Mouse (Mus musculus) MEL (cell line): ENCODE data around the gene Mylk3. TPM values are rescaled to one million over a fixed set of nuclear protein-coding genes. Genes with fewer than 3 reads are reported as not detected.

ENCODE experiments used
- DNase-seq: peaks from one replicate; pipeline ENCODE4 v3.0.0; 2011; ENCODE audit warnings: low read depth, low spot score
- H3K27ac ChIP-seq: 2 replicates; pipeline ENCODE4 v1.5.1; 2012; ENCODE audit warnings: low read depth, mild to moderate bottlenecking, control low read depth, low read length, moderate library complexity; ENCODE audit not compliant: control insufficient read depth
- H3K27me3 ChIP-seq, 2 experiments: fragments of 150-350 bp in 1 of 2; sonication (generic) in 1 of 2; 2 replicates each; pipeline ENCODE4 v1.6.1; 2012; ENCODE audit warnings: low read length in 2 of 2, mild to moderate bottlenecking in 2 of 2, improper control_type of control experiment in 1 of 2, moderate library complexity in 1 of 2; ENCODE audit not compliant: insufficient read depth in 2 of 2, control insufficient read depth in 1 of 2
- H3K36me3 ChIP-seq, 2 experiments: 2 replicates each; pipeline ENCODE4 v1.6.1; 2012 to 2014; ENCODE audit warnings: low read length in 2 of 2, improper control_type of control experiment in 1 of 2, inconsistent platforms in 1 of 2, mild to moderate bottlenecking in 1 of 2; ENCODE audit not compliant: insufficient read depth in 2 of 2, control insufficient read depth in 1 of 2
- H3K4me1 ChIP-seq, 2 experiments: fragments of 150-350 bp in 1 of 2; sonication (generic) in 1 of 2; 2 replicates each; pipeline ENCODE4 v1.6.1; 2012; ENCODE audit warnings: low read length in 2 of 2, improper control_type of control experiment in 1 of 2, mild to moderate bottlenecking in 1 of 2; ENCODE audit not compliant: insufficient read depth in 2 of 2, control insufficient read depth in 1 of 2
- H3K4me3 ChIP-seq, 2 experiments: fragments of 150-350 bp in 1 of 2; sonication (generic) in 1 of 2; 2 replicates each; pipeline ENCODE4 v1.5.1; 2012; ENCODE audit warnings: low read depth in 2 of 2, low read length in 2 of 2, mild to moderate bottlenecking in 2 of 2, moderate library complexity in 2 of 2, control low read depth in 1 of 2, improper control_type of control experiment in 1 of 2; ENCODE audit not compliant: control insufficient read depth in 1 of 2, insufficient read depth in 1 of 2
- H3K79me2 ChIP-seq: 2 replicates; pipeline ENCODE4 v1.6.1; 2012; ENCODE audit warnings: mild to moderate bottlenecking, low read length, moderate library complexity; ENCODE audit not compliant: control insufficient read depth, poor library complexity, insufficient read depth
- H3K9ac ChIP-seq: 2 replicates; pipeline ENCODE4 v1.6.1; 2012; ENCODE audit warnings: low read depth, mild to moderate bottlenecking, control low read depth, low read length, moderate library complexity; ENCODE audit not compliant: control insufficient read depth, poor library complexity, severe bottlenecking
- H3K9me3 ChIP-seq: fragments of 150-350 bp; sonication (generic); replicated peaks from 2 replicates; pipeline ENCODE4 v1.6.1; 2012; ENCODE audit warnings: mild to moderate bottlenecking, low read length, improper control_type of control experiment, moderate library complexity; ENCODE audit not compliant: insufficient read depth
- BHLHE40 ChIP-seq: IDR thresholded peaks from 2 replicates; pipeline ENCODE4 v1.6.1; 2012; ENCODE audit warnings: low read depth, mild to moderate bottlenecking, inconsistent platforms, low read length, improper control_type of control experiment, borderline replicate concordance
- ELF1 ChIP-seq: IDR thresholded peaks from 2 replicates; pipeline ENCODE4 v1.6.1; 2014; ENCODE audit warnings: low read depth, mild to moderate bottlenecking, inconsistent platforms, low read length, improper control_type of control experiment, moderate library complexity
- GABPA ChIP-seq: IDR thresholded peaks from 2 replicates; pipeline ENCODE4 v1.6.1; 2012; ENCODE audit warnings: low read depth, mild to moderate bottlenecking, inconsistent platforms, low read length, improper control_type of control experiment, moderate library complexity
- HCFC1 ChIP-seq: IDR thresholded peaks from 2 replicates; pipeline ENCODE4 v1.6.1; 2012; ENCODE audit warnings: low read depth, mild to moderate bottlenecking, inconsistent platforms, low read length, improper control_type of control experiment, moderate library complexity
- KAT2A ChIP-seq: conservative IDR thresholded peaks from 2 replicates; pipeline ENCODE4 v1.6.1; 2012; ENCODE audit warnings: low read depth, low read length, improper control_type of control experiment, inconsistent platforms
- MAFK ChIP-seq: IDR thresholded peaks from 2 replicates; pipeline ENCODE4 v1.6.1; 2011; ENCODE audit warnings: low read depth, mild to moderate bottlenecking, low read length, improper control_type of control experiment, borderline replicate concordance
- MAZ ChIP-seq: IDR thresholded peaks from 2 replicates; pipeline ENCODE4 v1.6.1; 2012; ENCODE audit warnings: low read depth, mild to moderate bottlenecking, inconsistent platforms, low read length, improper control_type of control experiment
- MEF2A ChIP-seq: IDR thresholded peaks from 2 replicates; pipeline ENCODE4 v1.6.1; 2014; ENCODE audit warnings: low read depth, mild to moderate bottlenecking, inconsistent platforms, low read length, improper control_type of control experiment; ENCODE audit not compliant: poor library complexity, insufficient replicate concordance, severe bottlenecking; ENCODE audit errors: extremely low read depth
- MXI1 ChIP-seq: IDR thresholded peaks from 2 replicates; pipeline ENCODE4 v1.6.1; 2011; ENCODE audit warnings: mild to moderate bottlenecking, low read depth, low read length, improper control_type of control experiment
- MYC ChIP-seq: IDR thresholded peaks from 2 replicates; pipeline ENCODE4 v1.6.1; 2011; ENCODE audit warnings: low read depth, mild to moderate bottlenecking, low read length, improper control_type of control experiment, moderate library complexity
- NRF1 ChIP-seq: IDR thresholded peaks from 2 replicates; pipeline ENCODE4 v1.6.1; 2014; ENCODE audit warnings: low read depth, mild to moderate bottlenecking, inconsistent platforms, low read length, improper control_type of control experiment, moderate library complexity; ENCODE audit not compliant: poor library complexity, insufficient read depth, severe bottlenecking
- POLR2AphosphoS5 ChIP-seq: IDR thresholded peaks from 2 replicates; pipeline ENCODE4 v1.6.1; 2012; ENCODE audit warnings: low read depth, borderline replicate concordance, mild to moderate bottlenecking, inconsistent platforms, low read length, moderate library complexity, mixed read lengths
- RAD21 ChIP-seq: IDR thresholded peaks from 2 replicates; pipeline ENCODE4 v1.6.1; 2011; ENCODE audit warnings: mild to moderate bottlenecking, low read depth, low read length, improper control_type of control experiment
- RCOR1 ChIP-seq: IDR thresholded peaks from 2 replicates; pipeline ENCODE4 v1.6.1; 2012; ENCODE audit warnings: low read depth, mild to moderate bottlenecking, inconsistent platforms, low read length, improper control_type of control experiment
- SIN3A ChIP-seq: IDR thresholded peaks from 2 replicates; pipeline ENCODE4 v1.6.1; 2012; ENCODE audit warnings: low read length, improper control_type of control experiment, inconsistent platforms
- TAL1 ChIP-seq: IDR thresholded peaks from 2 replicates; pipeline ENCODE4 v1.6.1; 2012; ENCODE audit warnings: mild to moderate bottlenecking, inconsistent platforms, low read length, moderate library complexity, mixed read lengths
- ZKSCAN1 ChIP-seq: IDR thresholded peaks from 2 replicates; pipeline ENCODE4 v1.6.1; 2012; ENCODE audit warnings: low read depth, mild to moderate bottlenecking, inconsistent platforms, low read length, improper control_type of control experiment, moderate library complexity
- ZMIZ1 ChIP-seq: IDR thresholded peaks from 2 replicates; pipeline ENCODE4 v1.6.1; 2012; ENCODE audit warnings: low read depth, mild to moderate bottlenecking, inconsistent platforms, low read length, improper control_type of control experiment, moderate library complexity
- ZNF384 ChIP-seq: IDR thresholded peaks from 2 replicates; pipeline ENCODE4 v1.6.1; 2012; ENCODE audit warnings: low read depth, mild to moderate bottlenecking, inconsistent platforms, low read length, improper control_type of control experiment
- polyA plus RNA-seq, 2 experiments: library from polyadenylated mRNA; stranded (reverse) in 1 of 2; unstranded in 1 of 2; fragments of >175 nt in 1 of 2; fragments of >200 nt in 1 of 2; gene quantifications; 2 replicates each; pipeline versions ENCODE4 v1.2.1 to v1.2.4; 2012; ENCODE audit warnings: low replicate concordance in 2 of 2, low read depth in 1 of 2; ENCODE audit not compliant: insufficient read length in 2 of 2, insufficient read depth in 1 of 2, missing spikeins in 1 of 2
- total RNA-seq: library from RNA; depleted of rRNA; stranded (reverse); fragments of 300-350 nt; gene quantifications from 2 replicates; pipeline ENCODE4 v1.2.3, GENCODE M21; 2012

Gene Mylk3
- total and polyA plus RNA-seq, 3 experiments = 9.5 to 10.4 TPM; not detected in 1

DNA sequence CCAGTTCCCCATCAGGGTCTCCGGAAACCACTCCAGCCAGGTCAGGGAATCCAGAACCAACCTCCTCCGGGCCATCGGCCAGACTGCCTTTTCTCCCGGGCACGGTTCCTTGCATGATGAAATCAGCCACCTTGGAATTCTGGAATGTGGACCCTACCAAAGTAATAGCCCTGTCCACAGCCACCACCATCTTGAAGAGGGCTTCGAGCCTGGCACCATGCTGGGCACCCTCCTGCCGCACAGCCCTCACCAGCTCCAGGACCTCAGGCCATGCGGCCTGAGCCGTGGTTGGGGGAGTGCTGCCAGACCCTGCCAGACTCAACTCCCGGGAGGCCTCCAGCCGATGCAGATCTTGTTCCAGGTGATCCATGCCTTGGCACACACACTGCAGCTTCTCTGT lies 21.5 kb downstream of the Mylk3 start:
- H3K4me3 ChIP-seq = no peak overlapping the region
- no peak for DNase-seq
- H3K9me3 ChIP-seq = no peaks in the 10 kb centered on the region
- no peaks in the 10 kb centered on the region for H3K79me2 ChIP-seq
- TF ChIP-seq GABPA = no peak
- TF ChIP-seq MYC = no peak
- TF ChIP-seq RAD21 = no peak
- no peak for TF ChIP-seq TAL1
- no peak for TF ChIP-seq POLR2AphosphoS5
- no peak for TF ChIP-seq NRF1
- TF ChIP-seq ELF1 = no peak
- no peak for TF ChIP-seq MXI1
- no peak for TF ChIP-seq MEF2A
- no peak for TF ChIP-seq SIN3A
- no peak for TF ChIP-seq RCOR1
- no peak for TF ChIP-seq ZNF384
- TF ChIP-seq BHLHE40 = no peak
- no peak for TF ChIP-seq HCFC1
- TF ChIP-seq ZKSCAN1 = no peak
- no peak overlapping the region for H3K27ac ChIP-seq
- H3K9ac ChIP-seq = no peak overlapping the region
- no peaks in the 10 kb centered on the region for H3K27me3 ChIP-seq
- H3K36me3 ChIP-seq = no peaks in the 10 kb centered on the region; a peak in 1 of 4 replicates
- H3K4me1 ChIP-seq = peaks cover 0 to 2% of the 10 kb centered on the region in 2 experiments; a peak in 1 of 4 replicates

DNA sequence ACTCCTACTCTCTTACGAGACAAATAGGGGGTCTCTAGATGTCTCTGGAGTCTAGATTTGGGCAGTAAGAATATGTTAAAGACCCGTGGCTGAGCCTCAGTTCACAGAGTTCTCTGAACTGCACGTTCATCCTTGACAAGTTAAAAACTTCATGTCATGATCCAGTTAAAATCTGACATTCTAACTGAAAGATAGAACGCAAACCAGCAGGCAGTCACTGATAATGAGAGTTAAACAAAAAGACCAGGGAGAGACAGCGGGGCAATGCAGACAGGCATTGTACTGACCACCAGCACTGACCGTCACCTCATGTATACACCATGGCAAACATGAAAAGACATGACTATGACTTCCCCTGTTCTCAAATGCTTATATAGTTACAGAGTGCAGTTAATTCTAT lies 22.7 kb downstream of the Mylk3 start:
- Histone ChIP-seq H3K27me3 (no peaks in the 10 kb centered on the region), H3K79me2 (no peaks in the 10 kb centered on the region), H3K9ac (no peak overlapping the region), H3K27ac (no peak overlapping the region), H3K9me3 (no peaks in the 10 kb centered on the region), H3K4me3 (no peak overlapping the region), H3K36me3 (no peaks in the 10 kb centered on the region), H3K4me1 (peaks cover 0 to 2% of the 10 kb centered on the region in 2 experiments; a peak in 1 of 4 replicates)
- TF ChIP-seq TAL1 = no peak
- no peak for TF ChIP-seq MAZ
- TF ChIP-seq SIN3A = no peak
- TF ChIP-seq MAFK = no peak
- no peak for TF ChIP-seq MEF2A
- no peak for TF ChIP-seq KAT2A
- TF ChIP-seq ZMIZ1 = no peak
- TF ChIP-seq HCFC1 = no peak
- no peak for DNase-seq
